Mouse (Mus musculus) spleen, adult 2 months (tissue): ENCODE results near the gene Mpig6b. TPM values are rescaled to one million over a fixed set of nuclear protein-coding genes. Genes with fewer than 3 reads are reported as not detected.

Experiments used
- DNase-seq, 2 experiments: peaks; one replicate each; pipeline versions ENCODE4 v3.0.0 to v3.0.0-alpha.2; 2012 to 2021; ENCODE audit warnings: low spot score in 2 of 2, low read depth in 1 of 2
- H3K27ac ChIP-seq: fragments of 200-500 bp; 2 replicates; pipeline ENCODE4 v1.5.1; 2012; ENCODE audit warnings: low read length, inconsistent platforms; ENCODE audit not compliant: insufficient read depth
- H3K27me3 ChIP-seq: fragments of 200-500 bp; 2 replicates; pipeline ENCODE4 v1.6.1; 2012; ENCODE audit warnings: mild to moderate bottlenecking, moderate library complexity, low read length, inconsistent platforms; ENCODE audit not compliant: control insufficient read depth, insufficient read depth
- H3K36me3 ChIP-seq: fragments of 200-500 bp; 2 replicates; pipeline ENCODE4 v1.6.1; 2012; ENCODE audit warnings: mild to moderate bottlenecking, low read length, inconsistent platforms; ENCODE audit not compliant: control insufficient read depth, insufficient read depth
- H3K4me1 ChIP-seq: fragments of 200-500 bp; 2 replicates; pipeline ENCODE4 v1.6.1; 2011; ENCODE audit warnings: inconsistent platforms; ENCODE audit not compliant: control insufficient read depth, insufficient read depth, insufficient read length
- H3K4me3 ChIP-seq: fragments of 200-500 bp; 2 replicates; pipeline ENCODE4 v1.5.1; 2011; ENCODE audit warnings: mild to moderate bottlenecking, inconsistent platforms; ENCODE audit not compliant: insufficient read depth, insufficient read length; ENCODE audit errors: extremely low read depth
- CTCF ChIP-seq: fragments of 200-500 bp; IDR thresholded peaks from 2 replicates; pipeline ENCODE4 v1.5.1; 2011; ENCODE audit warnings: mild to moderate bottlenecking, inconsistent platforms; ENCODE audit not compliant: insufficient read depth, insufficient read length, insufficient replicate concordance; ENCODE audit errors: extremely low read depth
- POLR2A ChIP-seq: fragments of 200-500 bp; IDR thresholded peaks from 2 replicates; pipeline ENCODE4 v1.6.1; 2011; ENCODE audit warnings: low read depth, low read length, inconsistent platforms
- WGBS: fragments of 180-500 bp; shearing (Covaris S2); methylation state at CpG from one replicate; pipeline ENCODE4 v1.1.7; 2018; 5-methylcytosine and 5-hydroxymethylcytosine counted together
- polyA plus RNA-seq: library from polyadenylated mRNA; depleted of rRNA; stranded (reverse); fragments of >200 nt; gene quantifications from 2 replicates; pipeline ENCODE4 v1.2.3, GENCODE M21; 2012; rRNA removed

The Mpig6b gene
- polyA plus RNA-seq, 1 experiment = 4.8 TPM

GRCm38 (mm10) chr17:35016791-35017705, 48.9 kb downstream of the Mpig6b start:
- Histone ChIP-seq H3K4me1 (peaks cover 13% of the 10 kb centered on the region), H3K27ac (no peak overlapping the region), H3K4me3 (no peak overlapping the region), H3K27me3 (no peaks in the 10 kb centered on the region), H3K36me3 (peaks cover 42% of the 10 kb centered on the region)
- TF ChIP-seq POLR2A (no peak), CTCF (no peak)
- DNase-seq = no peak
- WGBS = 70% methylated on average over 10 of the region's 10 CpGs

- DNase-seq = no peak
- Histone ChIP-seq H3K4me1 (peaks cover 13% of the 10 kb centered on the region), H3K27ac (no peak within 1 kb of the TSS)
Measured at GRCm38 (mm10) chr17:35016376-35016775, 49.6 kb downstream of the Mpig6b start, which contains the start of gene Vwa7. Vwa7 (plus strand) TSS chr17:35016579.

DNA sequence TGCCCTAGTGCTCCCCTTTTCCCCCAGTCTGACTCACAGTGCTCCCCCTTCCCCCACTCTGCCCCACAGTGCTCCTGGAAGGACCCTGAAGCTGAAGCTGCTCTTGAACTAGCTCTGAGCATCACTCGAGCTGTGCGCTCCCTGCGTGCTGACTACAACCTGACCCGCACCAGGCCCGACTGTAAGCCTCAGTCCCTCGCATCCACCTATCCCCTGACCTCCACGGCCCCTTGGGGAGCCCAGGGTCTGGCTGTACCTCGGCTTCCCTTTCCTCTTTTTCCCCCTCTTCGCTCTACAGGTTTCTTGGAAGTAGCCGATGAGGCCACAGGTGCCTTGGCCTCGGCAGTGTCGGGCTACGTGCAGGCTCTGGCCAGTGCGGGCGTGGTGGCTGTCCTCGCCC, 50.7 kb downstream of the Mpig6b start:
- DNase-seq = no peak
- TF ChIP-seq POLR2A (no peak), CTCF (no peak)
- no peak overlapping the region for H3K4me3 ChIP-seq
- peaks cover 11% of the 10 kb centered on the region for H3K4me1 ChIP-seq
- WGBS = 92% methylated on average over 16 of the region's 16 CpGs
- no peak overlapping the region for H3K27ac ChIP-seq
- H3K27me3 ChIP-seq = no peaks in the 10 kb centered on the region
- H3K36me3 ChIP-seq = peaks cover 60% of the 10 kb centered on the region

More at GRCm38 (mm10) chr17:35016376-35016775, 49.6 kb downstream of the Mpig6b start, which contains the start of gene Vwa7:
- 55% methylated on average over 12 of the region's 12 CpGs for WGBS
- Histone ChIP-seq H3K36me3 (peaks cover 49% of the 10 kb centered on the region), H3K4me3 (no peak within 1 kb of the TSS), H3K27me3 (no peaks in the 10 kb centered on the region)
- TF ChIP-seq POLR2A = no peak
- no peak for TF ChIP-seq CTCF

- H3K27me3 ChIP-seq = no peaks in the 10 kb centered on the region
- no peak for TF ChIP-seq CTCF
- TF ChIP-seq POLR2A = no peak
- DNase-seq = no peak
- H3K4me3 ChIP-seq = no peak overlapping the region
- peaks cover 69% of the 10 kb centered on the region for H3K36me3 ChIP-seq
- peaks cover 11% of the 10 kb centered on the region for H3K4me1 ChIP-seq
- no peak overlapping the region for H3K27ac ChIP-seq
- WGBS = 91% methylated on average over 6 of the region's 6 CpGs
Measured at GRCm38 (mm10) chr17:35013221-35013620, 52.8 kb downstream of the Mpig6b start.

Other genes with a start within 250 kb of the Mpig6b start
- gene Stk19, start 229.2 kb downstream of the Mpig6b start, polyA plus RNA-seq = 31.6 and 37.7 TPM in 2 replicates
- 54.2 and 68.3 TPM in 2 replicates for gene Dxo, start 229.2 kb downstream of the Mpig6b start, polyA plus RNA-seq
- 81.7 and 110 TPM in 2 replicates for gene Skiv2l, start 216.0 kb downstream of the Mpig6b start, polyA plus RNA-seq
- gene Nelfe, start 215.8 kb downstream of the Mpig6b start, polyA plus RNA-seq = 14.1 and 15.0 TPM in 2 replicates
- gene Cfb, start 203.7 kb downstream of the Mpig6b start, polyA plus RNA-seq = 22.8 and 25.3 TPM in 2 replicates
- gene Zbtb12, start 186.7 kb downstream of the Mpig6b start, polyA plus RNA-seq = 12.0 and 13.1 TPM in 2 replicates
- 0.04 TPM in 1 of 2 replicates, not detected in the other for gene Gm20547, start 184.1 kb downstream of the Mpig6b start, polyA plus RNA-seq
- 15.9 and 16.0 TPM in 2 replicates for gene C2, start 167.9 kb downstream of the Mpig6b start, polyA plus RNA-seq
- 200 and 246 TPM in 2 replicates for gene Ehmt2, start 167.7 kb downstream of the Mpig6b start, polyA plus RNA-seq
- gene Slc44a4, start 151.7 kb downstream of the Mpig6b start, polyA plus RNA-seq = 0.05 and 0.08 TPM in 2 replicates
- 45.8 and 47.5 TPM in 2 replicates for gene Neu1, start 134.9 kb downstream of the Mpig6b start, polyA plus RNA-seq
- 7.6 and 12.5 TPM in 2 replicates for gene Hspa1b, start 106.9 kb downstream of the Mpig6b start, polyA plus RNA-seq
- gene Gm20481, start 96.3 kb downstream of the Mpig6b start, polyA plus RNA-seq = not detected in 2 replicates
- 4.2 and 6.7 TPM in 2 replicates for gene Hspa1a, start 94.0 kb downstream of the Mpig6b start, polyA plus RNA-seq
- gene Hspa1l, start 93.5 kb downstream of the Mpig6b start, polyA plus RNA-seq = 0.05 and 0.06 TPM in 2 replicates
- gene Lsm2, start 84.3 kb downstream of the Mpig6b start, polyA plus RNA-seq = 60.7 and 65.2 TPM in 2 replicates
- gene Vars, start 65.2 kb downstream of the Mpig6b start, polyA plus RNA-seq = 489 and 697 TPM in 2 replicates
- 0.72 and 0.90 TPM in 2 replicates for gene Vwa7, start 49.6 kb downstream of the Mpig6b start, polyA plus RNA-seq
- gene Sapcd1, start 38.2 kb downstream of the Mpig6b start, polyA plus RNA-seq = 7.3 and 14.7 TPM in 2 replicates
- 8.6 and 9.5 TPM in 2 replicates for gene Msh5, start 19.4 kb downstream of the Mpig6b start, polyA plus RNA-seq
- 123 and 134 TPM in 2 replicates for gene Clic1, start 16.2 kb downstream of the Mpig6b start, polyA plus RNA-seq
- gene Ddah2, start 7.1 kb downstream of the Mpig6b start, polyA plus RNA-seq = 18.4 and 18.9 TPM in 2 replicates
- 0.47 and 0.59 TPM in 2 replicates for gene Ly6g6c, start 796 bp downstream of the Mpig6b start, polyA plus RNA-seq
- gene Ly6g6e, start 10.7 kb upstream of the Mpig6b start, polyA plus RNA-seq = 0.31 and 0.39 TPM in 2 replicates
- 1.3 and 1.8 TPM in 2 replicates for gene Ly6g6d, start 11.9 kb upstream of the Mpig6b start, polyA plus RNA-seq
- 7.8 and 9.7 TPM in 2 replicates for gene Ly6g6f, start 19.4 kb upstream of the Mpig6b start, polyA plus RNA-seq
- 119 and 154 TPM in 2 replicates for gene Abhd16a, start 23.1 kb upstream of the Mpig6b start, polyA plus RNA-seq
- gene Ly6g5c, start 42.1 kb upstream of the Mpig6b start, polyA plus RNA-seq = not detected in 2 replicates
- gene Ly6g5b, start 49.2 kb upstream of the Mpig6b start, polyA plus RNA-seq = 2.4 and 2.9 TPM in 2 replicates
- gene Gpank1, start 55.3 kb upstream of the Mpig6b start, polyA plus RNA-seq = 20.9 and 29.9 TPM in 2 replicates
- gene Csnk2b, start 55.9 kb upstream of the Mpig6b start, polyA plus RNA-seq = 176 and 238 TPM in 2 replicates
- 6.8 and 10.0 TPM in 2 replicates for gene D17H6S53E, start 60.2 kb upstream of the Mpig6b start, polyA plus RNA-seq
- 0.12 and 0.18 TPM in 2 replicates for gene Apom, start 65.9 kb upstream of the Mpig6b start, polyA plus RNA-seq
- 166 and 202 TPM in 2 replicates for gene Bag6, start 69.0 kb upstream of the Mpig6b start, polyA plus RNA-seq
- gene Prrc2a, start 98.7 kb upstream of the Mpig6b start, polyA plus RNA-seq = 362 and 462 TPM in 2 replicates
- gene Aif1, start 109.9 kb upstream of the Mpig6b start, polyA plus RNA-seq = 8.3 and 10.2 TPM in 2 replicates
- gene Lst1, start 122.3 kb upstream of the Mpig6b start, polyA plus RNA-seq = 109 and 112 TPM in 2 replicates
- 531 and 756 TPM in 2 replicates for gene Ltb, start 128.3 kb upstream of the Mpig6b start, polyA plus RNA-seq
- gene Tnf, start 135.8 kb upstream of the Mpig6b start, polyA plus RNA-seq = 7.5 and 13.2 TPM in 2 replicates
- gene Lta, start 139.2 kb upstream of the Mpig6b start, polyA plus RNA-seq = 24.8 and 26.8 TPM in 2 replicates
- gene Gm16181, start 154.7 kb upstream of the Mpig6b start, polyA plus RNA-seq = 0.34 TPM in 1 of 2 replicates, not detected in the other
- gene Atp6v1g2, start 167.5 kb upstream of the Mpig6b start, polyA plus RNA-seq = 5.0 TPM in 2 replicates
- gene Nfkbil1, start 169.6 kb upstream of the Mpig6b start, polyA plus RNA-seq = 16.9 and 29.1 TPM in 2 replicates
- gene Ddx39b, start 175.6 kb upstream of the Mpig6b start, polyA plus RNA-seq = 284 and 323 TPM in 2 replicates
- 1,148 and 1,488 TPM in 2 replicates for gene H2-D1, start 196.5 kb upstream of the Mpig6b start, polyA plus RNA-seq